Mouse (Mus musculus): ENCODE data around the gene Rexo4.

- TF ChIP-seq CTCF (IDR thresholded peaks at IDR 0.05; ENCODE audit: low read depth) = no peak
- TF ChIP-seq EP300 (IDR thresholded peaks at IDR 0.05; ENCODE audit: low read depth) = no peak
Measured at GRCm38 (mm10) chr2:26913416-26914147, 50.6 kb downstream of the Rexo4 start.
